Mouse (Mus musculus) testis, postnatal 14 days (tissue): Measurements from ENCODE around the gene Olfr372.
"Not testable (repeated sequence)": the region's sequence is repeated elsewhere in the genome, so short reads cannot be mapped to it uniquely, and the experiment has no call there.

Source experiments
- DNase-seq: peaks from one replicate; pipeline ENCODE4 v3.0.0; 2021; ENCODE audit warnings: low spot score

The Olfr372 gene

DNA sequence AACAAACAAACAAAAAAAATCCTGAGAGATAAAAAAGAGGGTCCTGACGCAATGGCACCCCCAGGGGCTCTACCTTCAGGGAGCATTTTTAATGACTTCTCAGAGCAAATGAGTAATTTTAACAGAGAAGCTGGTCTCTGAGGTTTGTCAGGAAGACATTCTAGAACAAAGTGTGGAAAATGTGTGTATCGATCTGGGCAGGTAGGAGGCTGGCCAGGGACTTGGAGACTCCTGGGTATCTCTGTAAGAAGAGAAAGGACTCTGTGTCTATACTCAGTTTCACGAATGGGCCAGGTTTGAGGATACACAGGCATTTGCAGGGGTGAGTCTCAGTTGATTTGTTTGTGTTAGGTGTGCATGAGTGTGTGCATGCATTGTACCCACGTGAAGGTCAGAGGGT, at the start of gene Olfr372:
Gene Olfr372 (plus strand): TSS at position 301 of the 400 bp plus-strand sequence.
- DNase-seq: not testable (repeated sequence)

DNA sequence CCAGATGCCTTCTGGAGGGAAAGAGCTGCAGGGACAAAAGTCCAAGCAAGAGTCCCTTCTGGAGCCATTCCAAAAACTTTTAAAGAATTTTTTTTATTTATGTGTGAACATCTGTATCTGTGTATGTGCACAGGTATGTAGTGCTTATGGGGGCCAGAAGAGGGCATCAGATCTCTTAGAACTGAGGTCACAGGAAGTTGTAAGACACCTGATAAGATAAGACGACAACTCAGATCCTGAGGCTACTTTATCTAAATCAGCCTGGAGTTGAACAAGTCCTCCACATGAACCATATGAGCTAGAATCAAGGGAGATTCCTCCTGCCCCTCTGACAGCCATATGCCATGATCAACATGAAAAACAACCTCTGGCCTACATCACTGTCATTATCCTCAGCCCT, 41.6 kb upstream of the Olfr372 start:
- no peak for DNase-seq

DNA sequence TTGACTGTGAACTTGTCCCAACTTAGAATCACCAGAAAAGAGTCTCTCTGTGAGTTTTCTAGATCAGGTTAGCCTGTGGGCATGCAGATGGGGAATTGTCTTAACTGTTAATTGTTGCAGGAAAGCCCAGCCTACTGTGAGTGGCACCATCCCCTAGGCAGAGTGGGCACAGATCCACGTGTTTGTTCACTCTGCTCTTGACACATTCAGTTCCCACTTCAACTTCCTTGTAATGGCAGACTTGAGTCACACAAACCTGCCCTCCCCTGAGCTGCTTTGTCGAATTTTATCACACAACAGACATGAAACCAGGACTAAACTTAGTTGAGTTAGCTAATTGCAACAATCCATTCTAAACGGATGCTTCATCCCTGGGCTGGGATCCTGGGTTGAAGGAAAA, 40.8 kb upstream of the Olfr372 start:
- no peak for DNase-seq

DNA sequence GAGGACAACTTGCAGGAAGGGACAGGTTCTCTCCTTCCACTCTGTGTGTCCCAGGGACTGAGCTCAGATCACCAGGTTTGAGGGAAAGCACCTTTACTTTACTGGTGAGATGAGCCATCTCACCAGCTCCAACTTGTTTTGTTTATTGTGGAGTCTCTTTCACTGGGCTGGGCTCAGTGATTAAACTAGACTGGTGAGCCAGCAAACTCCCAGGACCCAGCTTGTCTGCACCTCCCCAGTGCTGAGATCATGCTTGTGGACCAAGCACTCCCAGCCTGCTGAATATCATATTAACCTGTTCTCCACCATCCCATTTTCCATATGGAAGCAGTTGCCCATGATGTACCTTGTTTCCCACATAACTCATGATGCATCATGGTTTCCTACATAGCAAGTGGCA, 38.1 kb upstream of the Olfr372 start:
- DNase-seq: no peak

DNA sequence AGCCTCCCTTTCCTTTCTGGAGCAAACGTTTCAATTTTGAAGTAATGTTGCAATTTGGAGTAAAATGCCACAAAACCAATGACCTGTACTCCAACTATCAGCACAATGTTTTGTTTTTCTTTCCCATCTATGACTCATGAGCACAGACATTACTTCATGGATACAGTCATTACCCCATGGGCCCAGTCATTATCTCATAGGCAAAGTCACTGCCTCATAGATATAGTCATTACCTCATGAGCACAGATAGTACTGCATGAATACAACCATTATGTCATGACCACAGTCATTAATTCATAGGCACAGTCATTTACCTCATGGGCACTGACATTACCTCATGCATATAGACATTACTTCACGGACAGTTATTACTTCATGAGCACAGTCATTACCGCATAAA, 35.1 kb upstream of the Olfr372 start:
- DNase-seq: no peak

DNA sequence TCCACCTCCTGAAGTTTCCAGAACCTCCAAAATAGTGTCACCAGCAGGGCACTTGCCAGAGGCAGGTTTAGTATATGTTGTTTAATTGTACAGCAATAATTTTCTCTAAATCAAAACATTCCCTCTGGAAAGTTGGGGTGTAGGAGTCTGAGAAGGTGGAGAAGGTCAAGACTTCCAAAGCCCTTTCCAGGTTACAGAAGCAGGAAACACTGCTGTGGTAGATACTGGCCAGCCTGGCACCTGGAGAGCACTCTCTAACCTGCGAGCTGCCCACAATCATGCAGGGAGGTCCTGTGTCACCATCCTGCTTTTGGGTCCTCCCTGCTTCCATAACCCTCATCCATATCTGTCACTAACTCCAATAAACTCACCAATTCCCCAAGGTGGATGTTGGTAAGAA, 34.3 kb upstream of the Olfr372 start:
- no peak for DNase-seq

DNA sequence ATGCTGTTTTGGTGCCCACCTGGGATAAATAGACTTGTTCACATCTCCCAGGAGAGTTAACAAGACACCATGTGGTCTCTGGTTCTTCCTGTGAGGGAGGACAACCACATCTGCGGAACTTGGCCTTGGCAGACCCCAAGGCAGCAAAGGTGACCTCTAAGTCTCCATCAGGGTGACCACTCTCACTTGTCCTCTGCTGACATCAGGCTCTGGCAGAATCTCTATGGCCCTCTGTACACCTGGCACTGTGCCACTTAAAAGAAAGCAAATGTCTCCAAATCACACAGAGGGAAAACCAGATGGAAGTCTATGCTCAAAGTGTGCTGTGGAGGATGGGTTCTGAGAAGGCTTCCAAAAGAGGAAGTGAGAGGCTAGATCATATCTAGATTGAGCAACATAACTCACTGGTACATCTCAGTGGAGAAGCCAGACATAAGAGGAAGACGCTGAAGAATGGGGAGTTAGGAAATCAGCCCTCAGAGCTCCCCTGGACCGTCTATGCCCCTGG, 32.8 kb upstream of the Olfr372 start:
- DNase-seq: no peak

DNA sequence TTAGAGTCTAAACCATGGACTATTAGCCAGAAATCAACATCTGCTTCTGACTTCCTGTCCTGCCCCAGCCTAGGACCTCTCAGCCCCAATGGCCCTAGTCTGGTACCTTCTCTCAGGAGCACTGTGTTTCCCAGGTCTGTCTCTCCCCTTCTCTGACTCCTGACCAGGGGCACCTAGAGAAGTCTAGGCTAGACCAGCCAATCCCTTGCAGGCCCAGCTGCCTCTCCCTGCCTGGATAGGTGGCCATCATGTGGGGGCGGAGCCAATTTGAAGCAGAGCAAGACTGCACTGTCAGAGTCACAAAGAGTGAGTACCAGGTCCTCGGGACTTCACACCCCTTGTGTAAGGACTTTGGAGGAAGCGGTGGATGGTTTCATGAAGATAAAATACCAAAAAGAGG, 31.5 kb upstream of the Olfr372 start, which contains the start of gene Cyp4f18:
Gene Cyp4f18 (minus strand): TSS at position 154 of the 400 bp plus-strand sequence.
- no peak for DNase-seq

DNA sequence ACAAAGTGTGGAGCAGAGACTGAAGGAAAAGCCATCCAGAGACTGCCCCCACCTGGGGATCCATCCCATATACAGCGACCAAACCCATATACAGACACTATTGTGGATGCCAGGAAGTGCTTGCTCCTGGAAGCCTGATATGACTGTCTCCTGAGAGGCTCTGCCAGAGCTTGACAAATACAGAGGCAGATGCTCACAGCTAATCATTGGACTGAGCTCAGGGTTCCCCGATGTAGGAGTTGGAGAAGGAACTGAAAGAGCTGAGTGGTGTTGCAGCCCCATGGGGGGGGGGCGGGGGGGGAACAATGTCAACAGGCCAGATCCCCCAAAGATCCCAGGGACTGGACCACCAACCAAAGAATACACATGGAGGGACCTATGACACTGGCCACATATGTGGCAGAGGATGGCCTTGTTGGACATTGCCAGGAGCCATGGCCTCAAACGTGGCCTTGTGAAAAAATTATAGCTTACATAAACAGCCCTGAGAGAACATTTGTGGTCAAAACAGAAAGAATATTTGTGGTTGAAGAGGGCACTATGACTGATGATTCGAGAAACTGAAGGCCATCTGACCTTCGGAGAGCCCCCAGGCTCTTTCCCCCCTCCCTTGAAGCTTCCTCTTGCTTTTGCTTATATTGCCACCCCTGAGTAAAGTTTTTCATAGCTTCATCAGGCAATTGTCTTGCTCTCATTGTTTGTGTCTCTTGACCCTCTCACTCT, 27.4 kb upstream of the Olfr372 start:
- DNase-seq: not testable (repeated sequence)

DNA sequence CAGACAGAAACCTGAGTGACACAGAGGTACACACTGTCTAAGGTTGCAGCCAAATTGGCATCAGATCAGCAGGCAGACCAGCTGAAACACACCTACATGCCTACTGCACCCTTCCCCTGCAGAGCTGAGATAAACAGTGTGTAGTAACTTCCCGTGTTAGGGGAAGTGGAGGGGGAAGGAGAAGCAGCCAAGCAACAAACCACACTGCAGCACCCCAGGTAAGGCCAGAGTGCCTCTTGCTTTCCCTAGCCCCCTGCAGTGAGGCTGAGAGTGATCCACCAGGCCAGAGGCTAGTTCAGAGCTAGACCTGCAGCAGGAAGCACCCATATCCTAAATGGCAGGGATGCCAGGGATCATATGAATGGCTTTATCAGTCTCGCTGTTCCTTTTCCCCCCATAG, 23.7 kb upstream of the Olfr372 start:
- DNase-seq: not testable (repeated sequence)

DNA sequence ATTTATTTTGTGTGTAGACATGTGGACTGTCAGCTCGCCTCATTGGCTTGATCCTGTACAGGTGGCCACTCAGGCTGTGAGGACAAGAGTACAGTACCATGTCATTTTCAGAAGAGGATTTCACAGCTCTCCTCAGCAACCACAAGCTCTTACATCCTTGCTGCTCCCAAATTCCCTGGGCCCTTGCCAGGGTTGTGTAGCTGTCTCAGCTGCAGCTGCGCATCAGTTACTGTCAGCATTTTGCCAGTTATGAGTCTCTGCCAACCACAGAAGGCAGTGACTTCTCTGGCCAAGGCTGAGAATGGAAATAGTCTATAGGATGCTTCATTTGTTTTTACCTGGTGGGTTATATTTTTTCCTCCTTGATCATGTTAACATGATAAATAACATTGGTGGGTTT, 22.9 kb upstream of the Olfr372 start:
- DNase-seq: no peak

DNA sequence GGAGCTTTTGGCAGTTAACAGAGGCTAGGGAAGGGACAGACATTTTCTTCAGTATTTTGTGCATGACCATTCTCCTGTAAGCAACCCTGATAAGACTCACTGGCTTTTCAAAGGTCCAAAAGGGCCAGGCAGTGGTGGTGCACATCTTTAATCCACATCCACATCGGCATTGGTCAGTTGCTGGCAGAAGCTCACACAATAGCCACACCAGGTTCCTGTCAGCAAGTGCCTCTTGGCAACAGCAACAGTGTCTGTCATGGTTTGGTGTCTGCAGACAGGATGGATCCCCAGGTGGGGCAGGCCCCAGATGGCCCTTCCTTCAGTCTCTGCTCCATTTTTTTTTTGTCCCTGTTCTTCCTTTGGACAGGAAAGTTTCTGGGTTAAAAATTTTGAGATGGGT, 22.0 kb upstream of the Olfr372 start:
- DNase-seq: not testable (repeated sequence)

DNA sequence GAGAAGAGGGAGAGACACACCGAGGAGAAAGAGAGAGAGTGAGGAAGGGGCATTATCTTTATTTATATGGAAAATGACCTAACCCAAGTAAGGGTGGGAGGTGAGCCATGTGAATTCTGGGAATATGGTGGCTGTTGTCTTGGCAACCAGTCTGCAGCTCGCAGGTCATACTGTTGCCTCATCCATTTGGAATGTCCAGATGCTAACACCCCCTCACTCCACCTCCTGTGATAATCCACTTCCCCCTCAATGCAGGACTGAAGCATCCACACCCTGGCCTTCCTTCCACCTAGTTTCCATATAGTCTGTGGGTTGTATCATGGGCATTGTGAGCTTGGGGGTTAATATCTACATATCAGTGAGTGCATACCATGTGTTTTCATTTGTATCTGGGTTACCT, 21.2 kb upstream of the Olfr372 start:
- DNase-seq: no peak

DNA sequence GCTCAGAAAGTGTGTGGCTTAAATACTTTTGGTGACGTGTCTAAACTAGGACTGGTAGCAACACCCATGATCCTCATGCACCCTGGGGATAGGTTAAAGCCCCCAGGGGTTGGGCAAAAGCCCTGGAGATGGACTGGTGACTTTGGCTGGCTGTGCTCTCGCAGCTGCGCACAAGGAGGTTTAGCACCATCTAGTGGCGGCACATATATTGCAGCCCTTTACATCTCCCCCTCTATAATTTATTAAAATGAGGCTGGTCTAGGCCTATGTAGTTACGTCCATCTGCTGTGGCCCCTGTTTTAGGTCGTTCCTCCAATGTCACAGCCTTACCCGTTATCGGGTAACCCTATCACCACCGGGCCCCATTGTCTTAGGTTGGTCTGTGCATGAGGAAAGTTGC, 16.1 kb upstream of the Olfr372 start:
- not testable (repeated sequence) for DNase-seq

DNA sequence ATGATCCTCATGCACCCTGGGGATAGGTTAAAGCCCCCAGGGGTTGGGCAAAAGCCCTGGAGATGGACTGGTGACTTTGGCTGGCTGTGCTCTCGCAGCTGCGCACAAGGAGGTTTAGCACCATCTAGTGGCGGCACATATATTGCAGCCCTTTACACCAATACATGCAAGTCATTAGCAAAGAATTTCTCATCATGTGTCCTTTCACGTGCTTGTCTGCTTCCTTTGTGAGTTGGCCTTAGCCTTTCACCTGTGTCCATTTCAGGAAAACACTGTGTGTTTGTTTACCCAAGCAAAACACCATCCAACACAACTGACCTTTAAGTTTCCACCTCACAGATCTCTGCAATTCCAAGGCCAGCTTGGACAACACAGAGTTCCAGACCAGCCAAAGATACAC, 8.1 kb upstream of the Olfr372 start:
- DNase-seq: not testable (repeated sequence)

DNA sequence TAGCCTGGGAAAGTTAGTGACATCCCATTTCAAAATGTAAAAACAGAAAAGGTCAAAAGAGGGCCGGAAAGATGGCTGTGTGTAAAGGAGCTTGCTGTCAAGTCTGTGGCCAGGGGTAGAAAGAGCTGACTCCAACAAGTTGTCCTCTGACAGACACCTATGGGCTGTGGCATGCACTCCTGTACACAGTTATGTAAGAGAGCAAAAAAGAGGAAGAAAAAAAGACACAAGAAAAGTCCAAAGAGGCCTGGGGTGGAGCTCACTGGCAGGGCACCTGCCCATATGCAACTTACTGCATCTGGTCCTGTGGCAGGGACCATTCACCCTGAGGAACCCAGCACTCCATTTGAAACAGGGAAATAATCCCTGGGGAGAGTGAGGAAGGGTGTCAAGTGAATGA, 1.5 kb downstream of the Olfr372 start:
- no peak for DNase-seq

DNA sequence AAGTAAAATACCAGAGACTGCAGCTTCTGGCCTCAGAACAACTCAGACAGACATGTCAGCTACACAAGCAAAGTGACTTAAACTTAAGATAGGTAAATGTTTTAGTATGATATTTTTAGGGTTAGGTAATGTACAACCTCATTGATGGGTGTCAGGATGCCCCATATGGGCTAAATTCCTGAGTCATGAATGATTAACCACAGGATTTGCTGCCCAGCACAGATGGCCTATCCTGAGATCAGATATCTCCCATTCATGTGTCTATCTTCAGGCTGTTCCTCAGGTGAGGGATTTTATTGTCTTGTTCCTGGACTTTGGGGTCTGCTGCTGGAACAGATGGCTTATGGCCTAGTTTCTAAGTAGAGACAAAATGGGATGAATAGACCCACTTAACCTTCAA, 13.6 kb downstream of the Olfr372 start:
- DNase-seq: not testable (repeated sequence)

DNA sequence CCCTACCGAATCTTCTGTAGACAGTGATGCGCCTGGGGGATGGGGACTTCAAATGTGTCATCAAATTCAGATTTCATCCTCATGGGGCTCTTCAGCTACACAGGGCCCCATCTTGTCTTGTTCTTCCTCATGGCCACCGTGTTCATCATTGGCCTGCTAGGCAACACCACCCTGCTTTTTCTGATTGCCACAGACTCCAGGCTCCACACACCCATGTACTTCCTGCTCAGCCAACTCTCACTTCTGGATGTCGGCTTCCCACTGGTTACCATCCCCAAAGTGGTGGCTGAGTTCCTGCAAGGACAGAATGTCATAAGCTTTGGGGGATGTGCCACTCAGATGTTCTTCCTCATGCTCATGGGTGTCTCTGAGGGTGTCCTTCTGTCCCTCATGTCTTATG, 16.6 kb downstream of the Olfr372 start:
- not testable (repeated sequence) for DNase-seq

DNA sequence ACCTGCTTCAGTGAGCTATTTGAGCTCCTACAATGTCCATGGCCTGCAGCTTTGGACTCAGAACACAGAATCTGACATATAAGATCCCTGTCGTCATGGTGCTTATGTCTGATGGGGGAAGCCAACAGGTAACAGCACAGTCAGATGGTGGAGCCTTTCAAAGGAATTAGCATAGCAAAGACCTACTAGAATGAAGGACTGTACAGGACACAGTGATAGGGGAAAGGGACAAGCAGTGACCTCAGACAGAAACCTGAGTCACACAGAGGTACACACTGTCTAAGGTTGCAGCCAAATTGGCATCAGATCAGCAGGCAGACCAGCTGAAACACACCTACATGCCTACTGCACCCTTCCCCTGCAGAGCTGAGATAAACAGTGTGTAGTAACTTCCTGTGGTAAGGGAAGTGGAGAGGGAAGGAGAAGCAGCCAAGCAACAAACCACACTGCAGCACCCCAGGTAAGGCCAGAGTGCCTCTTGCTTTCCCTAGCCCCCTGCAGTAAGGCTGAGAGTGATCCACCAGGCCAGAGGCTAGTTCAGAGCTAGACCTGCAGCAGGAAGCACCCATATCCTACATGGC, 25.9 kb downstream of the Olfr372 start:
- not testable (repeated sequence) for DNase-seq

DNA sequence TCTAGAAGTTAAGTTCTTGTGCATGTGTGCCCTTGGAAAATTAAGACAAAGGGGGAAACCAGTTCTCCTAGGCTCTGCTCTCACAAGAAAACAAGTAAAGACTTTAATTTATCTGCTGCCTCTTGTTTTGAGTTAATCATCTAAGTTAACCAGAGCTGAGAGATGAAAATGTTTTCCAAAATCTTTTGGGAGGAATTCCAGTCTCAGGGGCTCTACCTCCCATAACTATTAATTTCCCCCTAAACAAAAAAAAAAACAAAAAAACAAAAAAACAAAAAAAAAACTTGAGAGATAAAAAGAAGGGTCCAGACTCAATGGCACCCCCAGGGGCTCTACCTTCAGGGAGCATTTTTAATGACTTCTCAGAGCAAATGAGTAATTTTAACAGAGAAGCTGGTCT, 41.9 kb downstream of the Olfr372 start, which contains the start of gene Olfr373:
Gene Olfr373 (plus strand): TSS at position 301 of the 400 bp plus-strand sequence.
- not testable (repeated sequence) for DNase-seq

DNA sequence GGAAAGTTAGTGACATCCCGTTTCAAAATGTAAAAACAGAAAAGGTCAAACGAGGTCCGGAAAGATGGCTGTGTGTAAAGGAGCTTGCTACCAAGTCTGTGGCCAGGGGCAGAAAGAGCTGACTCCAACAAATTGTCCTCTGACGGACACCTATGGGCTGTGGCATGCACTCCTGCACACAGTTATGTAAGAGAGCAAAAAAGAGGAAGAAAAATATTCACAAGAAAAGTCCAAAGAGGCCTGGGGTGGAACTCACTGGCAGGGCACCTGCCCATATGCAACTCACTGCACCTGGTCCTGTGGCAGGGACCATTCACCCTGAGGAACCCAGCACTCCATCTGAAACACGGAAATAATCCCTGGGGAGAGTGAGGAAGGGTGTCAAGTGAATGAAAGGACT, 43.7 kb downstream of the Olfr372 start:
- DNase-seq: no peak

DNA sequence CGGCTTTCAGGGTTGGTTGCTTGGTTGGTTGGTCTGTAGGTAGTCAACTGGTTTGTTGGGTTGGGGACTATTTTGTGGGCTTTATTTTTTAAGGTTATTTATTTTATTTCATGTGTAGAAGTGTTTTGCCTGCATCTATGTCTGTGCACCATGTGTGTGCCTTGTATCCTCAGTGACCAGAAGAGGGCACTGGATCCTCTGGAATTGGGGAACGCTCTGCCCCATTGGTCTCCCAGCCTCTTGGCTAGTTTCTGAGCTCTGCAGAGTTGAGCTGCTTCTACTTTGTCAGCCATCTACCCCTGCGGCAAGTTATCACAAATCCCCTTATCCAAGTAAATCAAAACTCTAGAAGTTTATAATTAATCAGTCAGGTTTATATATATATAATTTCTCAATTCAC, 46.6 kb downstream of the Olfr372 start:
- not testable (repeated sequence) for DNase-seq

DNA sequence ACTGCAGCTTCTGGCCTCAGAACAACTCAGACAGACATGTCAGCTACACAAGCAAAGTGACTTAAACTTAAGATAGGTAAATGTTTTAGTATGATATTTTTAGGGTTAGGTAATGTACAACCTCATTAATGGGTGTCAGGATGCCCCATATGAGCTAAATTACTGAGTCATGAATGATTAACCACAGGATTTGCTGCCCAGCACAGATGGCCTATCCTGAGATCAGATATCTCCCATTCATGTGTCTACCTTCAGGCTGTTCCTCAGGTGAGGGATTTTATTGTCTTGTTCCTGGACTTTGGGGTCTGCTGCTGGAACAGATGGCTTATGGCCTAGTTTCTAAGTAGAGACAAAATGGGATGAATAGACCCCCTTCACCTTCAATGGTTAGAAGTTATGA, 55.7 kb downstream of the Olfr372 start:
- DNase-seq: not testable (repeated sequence)
